ENCODE assay signal across 11 mouse cellular contexts in the genomic region with DNA sequence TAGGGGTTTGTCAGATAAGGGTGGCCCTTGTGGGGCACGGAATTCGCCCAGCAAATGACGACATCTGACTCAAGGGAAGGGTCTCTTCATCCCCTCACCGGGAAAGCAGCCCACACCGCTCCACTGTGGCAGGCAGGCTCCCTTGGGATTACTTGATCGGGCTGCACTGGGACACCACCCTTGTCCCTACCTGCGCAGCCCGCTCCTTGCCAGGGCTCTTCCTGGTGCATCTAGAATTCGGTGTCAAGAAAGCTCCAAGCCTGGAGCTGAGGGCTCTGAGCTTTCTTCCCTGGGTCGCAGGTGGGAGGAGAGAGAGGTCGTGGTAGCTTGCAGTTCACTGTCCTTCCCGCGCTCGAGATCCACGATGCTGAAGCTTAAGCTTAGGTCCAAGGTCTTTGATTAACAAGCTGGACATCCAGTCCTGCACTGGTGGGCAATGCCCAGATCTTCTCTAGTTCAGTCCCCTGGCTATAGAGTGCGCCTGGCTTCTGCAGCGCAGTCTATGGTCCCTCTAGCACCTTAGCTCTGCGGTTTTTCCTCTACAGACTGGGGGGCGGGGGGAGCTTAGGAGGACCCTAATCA.
DNase-seq lines count a peak whose midpoint lies in the region; ATAC-seq and TF ChIP-seq lines count a peak whose summit lies in the region.
"Had no signal": no experiment of that assay in that cellular context is flagged by ENCODE, and none has a peak within 500 bp of the region (broad histone marks: within the 10 kb centered on the region; RNA-seq: fewer than 3 reads in every experiment).

No protein-coding gene starts in this region.

- WGBS in forebrain, embryonic 16.5 days, result 7% methylated on average over 19 of the region's 19 CpGs
- WGBS in limb, embryonic 14.5 days, result 7% methylated on average over 19 of the region's 19 CpGs
- 13% methylated on average over 19 of the region's 19 CpGs for WGBS in stomach, embryonic 16.5 days

- peaks cover 14% of the 10 kb centered on the region for H3K4me1 ChIP-seq in testis, adult 2 months (ENCODE audit: control insufficient read depth, insufficient read depth, low read length)
- H3K4me1 ChIP-seq in forebrain, embryonic 16.5 days (replicated peaks; ENCODE audit: control insufficient read depth, insufficient read depth, low read length), result peaks cover 25% of the 10 kb centered on the region
- H3K4me1 ChIP-seq in limb, embryonic 14.5 days (ENCODE audit: control insufficient read depth, insufficient read depth, low read length), result peaks cover 19% of the 10 kb centered on the region
- peaks cover 16% of the 10 kb centered on the region for H3K4me1 ChIP-seq in stomach, embryonic 16.5 days (ENCODE audit: control insufficient read depth, insufficient read depth, low read length)

- H3K9me3 ChIP-seq in forebrain, embryonic 16.5 days (ENCODE audit: control insufficient read depth, low read length), result no peaks in the 10 kb centered on the region
- H3K9me3 ChIP-seq in limb, embryonic 14.5 days (ENCODE audit: control insufficient read depth, low read length), result no peaks in the 10 kb centered on the region
- H3K9me3 ChIP-seq in stomach, embryonic 16.5 days (replicated peaks; ENCODE audit: control insufficient read depth, low read length), result no peaks in the 10 kb centered on the region
- H3K9me3 ChIP-seq: liver, embryonic 13.5 days had no signal

- H3K4me2 ChIP-seq in forebrain, embryonic 16.5 days (ENCODE audit: low read length), result peak overlapping the region; percentile 84
- peak overlapping the region; percentile 74 for H3K4me2 ChIP-seq in limb, embryonic 14.5 days (replicated peaks; ENCODE audit: low read depth, low read length, severe bottlenecking)
- no peak overlapping the region for H3K4me2 ChIP-seq in stomach, embryonic 16.5 days (ENCODE audit: low read depth, low read length)

- H3K4me3 ChIP-seq in testis, adult 2 months (ENCODE audit: control insufficient read depth, low read depth, low read length), result peak overlapping the region; percentile 78
- peak overlapping the region; percentile 45 for H3K4me3 ChIP-seq in forebrain, embryonic 16.5 days (replicated peaks; ENCODE audit: low read length)
- H3K4me3 ChIP-seq in limb, embryonic 14.5 days (replicated peaks; ENCODE audit: low read length), result peak overlapping the region; percentile 39
- peak overlapping the region; percentile 47; the same call in 1 of the 2 replicates for H3K4me3 ChIP-seq in stomach, embryonic 16.5 days (replicated peaks; ENCODE audit: low read length)

- H3K36me3 ChIP-seq in testis, adult 2 months (ENCODE audit: control insufficient read depth, insufficient read depth, low read length), result no peaks in the 10 kb centered on the region
- no peaks in the 10 kb centered on the region for H3K36me3 ChIP-seq in forebrain, embryonic 16.5 days (ENCODE audit: control insufficient read depth, insufficient read depth)
- H3K36me3 ChIP-seq in limb, embryonic 14.5 days (ENCODE audit: control insufficient read depth, insufficient read depth, low read length), result no peaks in the 10 kb centered on the region
- no peaks in the 10 kb centered on the region for H3K36me3 ChIP-seq in stomach, embryonic 16.5 days (ENCODE audit: control insufficient read depth, insufficient read depth, low read length)
- H3K36me3 ChIP-seq: liver, embryonic 13.5 days had no signal

- peak; percentile 21 for ATAC-seq in forebrain, embryonic 16.5 days
- ATAC-seq in limb, embryonic 14.5 days (ENCODE audit: low FRiP score, low read depth), result no peak
- ATAC-seq in stomach, embryonic 16.5 days (ENCODE audit: insufficient read depth, low FRiP score), result no peak
- no peak for ATAC-seq in erythroid progenitor cell, adult 5-6 weeks (replicated peaks; ENCODE audit: low FRiP score, poor library complexity, severe bottlenecking)
- ATAC-seq: Patski had no signal

- TF ChIP-seq CTCF in testis, adult 2 months (IDR thresholded peaks at IDR 0.05; ENCODE audit: control insufficient read depth, insufficient read depth, insufficient replicate concordance, low read depth, low read length), result no peak

- H3K27ac ChIP-seq in testis, adult 2 months (ENCODE audit: control insufficient read depth, insufficient read depth, low read depth, low read length), result no peak overlapping the region
- no peak overlapping the region for H3K27ac ChIP-seq in forebrain, embryonic 16.5 days (ENCODE audit: low read length)
- H3K27ac ChIP-seq in limb, embryonic 14.5 days (replicated peaks; ENCODE audit: low read depth, low read length), result no peak overlapping the region
- H3K27ac ChIP-seq in stomach, embryonic 16.5 days (ENCODE audit: low read length), result no peak overlapping the region
- H3K27ac ChIP-seq: liver, embryonic 13.5 days had no signal

- TF ChIP-seq POLR2A in testis, adult 2 months (IDR thresholded peaks at IDR 0.05; ENCODE audit: control insufficient read depth, low read depth, low read length), result no peak
- no peak for TF ChIP-seq POLR2A in limb, embryonic 14.5 days (IDR thresholded peaks at IDR 0.05; ENCODE audit: borderline replicate concordance, extremely low read depth, insufficient read depth, insufficient read length)

- peak overlapping the region; percentile 55; the same call in 1 of the 2 replicates for H3K9ac ChIP-seq in forebrain, embryonic 16.5 days (replicated peaks; ENCODE audit: low read depth, low read length)
- no peak overlapping the region for H3K9ac ChIP-seq in limb, embryonic 14.5 days (ENCODE audit: low read depth, low read length, severe bottlenecking)
- H3K9ac ChIP-seq in stomach, embryonic 16.5 days (ENCODE audit: low read length), result no peak overlapping the region
- H3K9ac ChIP-seq: liver, embryonic 13.5 days had no signal

- peaks cover 6% of the 10 kb centered on the region for H3K27me3 ChIP-seq in testis, adult 2 months (ENCODE audit: control insufficient read depth, insufficient read depth, low read length)
- peaks cover 2% of the 10 kb centered on the region; the same call in 1 of the 2 replicates for H3K27me3 ChIP-seq in forebrain, embryonic 16.5 days (replicated peaks; ENCODE audit: control insufficient read depth, insufficient read depth, low read length)
- H3K27me3 ChIP-seq in limb, embryonic 14.5 days (ENCODE audit: control insufficient read depth, insufficient read depth, low read length), result peaks cover 55% of the 10 kb centered on the region
- peaks cover 35% of the 10 kb centered on the region for H3K27me3 ChIP-seq in stomach, embryonic 16.5 days (ENCODE audit: control insufficient read depth, insufficient read depth, low read length)

- DNase-seq in testis, postnatal 14 days (ENCODE audit: low spot score), result no peak
- DNase-seq in limb, embryonic 14.5 days (ENCODE audit: low spot score), result no peak
- no peak for DNase-seq in frontal cortex, postnatal 25 days (ENCODE audit: low spot score in 2 of 2)
- no peak for DNase-seq in adrenal gland, adult 18-20 months (ENCODE audit: low spot score in 2 of 2)
- DNase-seq: cerebellum, adult 11-12 months; liver, embryonic 13.5 days had no signal
